Comparison of ENCODE assay signal across 26 mouse cellular contexts in genomic region chr5:111158266-111158665, GRCm38 (mm10).
DNase-seq lines count a peak whose midpoint lies in the region; ATAC-seq and TF ChIP-seq lines count a peak whose summit lies in the region.
"Had no signal": no experiment of that assay in that cellular context is flagged by ENCODE, and none has a peak within 500 bp of the region (broad histone marks: within the 10 kb centered on the region; RNA-seq: fewer than 3 reads in every experiment).

No protein-coding gene starts in this region.

- DNase-seq in cerebellum, postnatal 25 days, result peak; percentile 29 to 37
- no peak for DNase-seq in cerebellum, postnatal 4 days (ENCODE audit: low spot score in 2 of 2)
- DNase-seq in heart, embryonic 10.5 days (ENCODE audit: low spot score), result no peak
- DNase-seq in heart, adult 2 months, result no peak
- DNase-seq in brain, adult 2 months (ENCODE audit: low read depth, low spot score), result peak; percentile 54
- DNase-seq: adrenal gland, adult 2 months; adrenal gland, postnatal 14 days; cerebellum, adult 9-11 months; embryo, embryonic 11 days; gastrocnemius, postnatal 10 days; gastrocnemius, postnatal 36 days; heart, postnatal 10 days; heart, postnatal 36 days; kidney, adult 11 months had no signal

- no peak for TF ChIP-seq CTCF in heart, adult 2 months (IDR thresholded peaks at IDR 0.05)

- H3K9ac ChIP-seq in heart, adult 2 months (ENCODE audit: low read depth, low read length), result no peak overlapping the region
- H3K9ac ChIP-seq in neural tube, embryonic 15.5 days (replicated peaks), result no peak overlapping the region
- H3K9ac ChIP-seq: embryonic facial prominence, embryonic 13.5 days; heart, embryonic 12.5 days; heart, embryonic 15.5 days; hindbrain, embryonic 13.5 days; intestine, embryonic 15.5 days had no signal

- H3K4me2 ChIP-seq in neural tube, embryonic 15.5 days, result no peak overlapping the region
- H3K4me2 ChIP-seq: embryonic facial prominence, embryonic 13.5 days; heart, embryonic 12.5 days; heart, embryonic 15.5 days; hindbrain, embryonic 13.5 days; intestine, embryonic 15.5 days had no signal

- intact Hi-C loops in heart, adult 2 months (cut with DNase I), result loop anchor here (5.0 kb wide), 2 partner anchors 41 to 176 kb away; no protein-coding TSS in a partner anchor

- H3K4me1 ChIP-seq in heart, embryonic 10.5 days, result peaks cover 66% of the 10 kb centered on the region
- peaks cover 26% of the 10 kb centered on the region for H3K4me1 ChIP-seq in heart, adult 2 months (ENCODE audit: control insufficient read depth, insufficient read depth, low read length)
- peaks cover 73% of the 10 kb centered on the region for H3K4me1 ChIP-seq in neural tube, embryonic 15.5 days

- TF ChIP-seq EP300 in heart, adult 2 months (IDR thresholded peaks at IDR 0.05; ENCODE audit: insufficient read depth, low read depth, low read length), result no peak

- H3K27me3 ChIP-seq in heart, embryonic 10.5 days (ENCODE audit: insufficient read depth, poor library complexity, severe bottlenecking), result peaks cover 35% of the 10 kb centered on the region
- H3K27me3 ChIP-seq in heart, adult 2 months (ENCODE audit: control insufficient read depth, insufficient read depth, low read length), result no peaks in the 10 kb centered on the region
- no peaks in the 10 kb centered on the region for H3K27me3 ChIP-seq in neural tube, embryonic 15.5 days (replicated peaks)
- H3K27me3 ChIP-seq: embryonic facial prominence, embryonic 13.5 days; hindbrain, embryonic 13.5 days; intestine, embryonic 15.5 days had no signal

- H3K36me3 ChIP-seq in heart, embryonic 10.5 days, result no peaks in the 10 kb centered on the region
- H3K36me3 ChIP-seq in heart, adult 2 months (ENCODE audit: control insufficient read depth, insufficient read depth, low read length), result no peaks in the 10 kb centered on the region
- H3K36me3 ChIP-seq in neural tube, embryonic 15.5 days, result no peaks in the 10 kb centered on the region
- H3K36me3 ChIP-seq: embryonic facial prominence, embryonic 10.5 days; embryonic facial prominence, embryonic 13.5 days; heart, embryonic 12.5 days; heart, embryonic 15.5 days; hindbrain, embryonic 10.5 days; hindbrain, embryonic 13.5 days; intestine, embryonic 15.5 days had no signal

- 0 out of 2 replicates have a peak overlapping the region, but pooled peaks have one; percentile 12 for H3K27ac ChIP-seq in heart, embryonic 10.5 days
- H3K27ac ChIP-seq in heart, adult 2 months, result no peak overlapping the region
- no peak overlapping the region for H3K27ac ChIP-seq in neural tube, embryonic 15.5 days (replicated peaks)
- H3K27ac ChIP-seq: embryonic facial prominence, embryonic 13.5 days; heart, embryonic 15.5 days; intestine, embryonic 15.5 days had no signal

- 76% methylated on average over 9 of the region's 9 CpGs for WGBS in heart, embryonic 10.5 days
- WGBS in heart, adult 2 months, result 89% methylated on average over 9 of the region's 9 CpGs
- WGBS in neural tube, embryonic 15.5 days, result 78% methylated on average over 9 of the region's 9 CpGs

- H3K4me3 ChIP-seq in heart, embryonic 10.5 days, result no peak overlapping the region
- H3K4me3 ChIP-seq in heart, adult 2 months, result no peak overlapping the region
- H3K4me3 ChIP-seq in neural tube, embryonic 15.5 days (replicated peaks), result no peak overlapping the region
- H3K4me3 ChIP-seq: embryonic facial prominence, embryonic 10.5 days; embryonic facial prominence, embryonic 13.5 days; erythroblast, embryonic 14.5 days; heart, embryonic 12.5 days; heart, embryonic 15.5 days; hindbrain, embryonic 10.5 days; hindbrain, embryonic 13.5 days; intestine, embryonic 15.5 days had no signal

- no peak for TF ChIP-seq POLR2A in heart, adult 2 months (IDR thresholded peaks at IDR 0.05; ENCODE audit: insufficient read depth, low read depth, low read length)

- no peaks in the 10 kb centered on the region for H3K79me2 ChIP-seq in heart, adult 2 months (replicated peaks; ENCODE audit: control insufficient read depth, insufficient read depth, low read length)

- H3K9me3 ChIP-seq in heart, embryonic 10.5 days, result no peaks in the 10 kb centered on the region
- H3K9me3 ChIP-seq in neural tube, embryonic 15.5 days (replicated peaks), result no peaks in the 10 kb centered on the region
- H3K9me3 ChIP-seq: embryonic facial prominence, embryonic 10.5 days; embryonic facial prominence, embryonic 13.5 days; heart, embryonic 12.5 days; heart, embryonic 15.5 days; hindbrain, embryonic 10.5 days; hindbrain, embryonic 13.5 days; intestine, embryonic 15.5 days had no signal

- no peak for ATAC-seq in neural tube, embryonic 15.5 days (ENCODE audit: low FRiP score)
- ATAC-seq: CD4-positive, CD25-positive, alpha-beta regulatory T cell, adult 4 months; forebrain, embryonic 14.5 days; hindbrain, embryonic 16.5 days; intestine, embryonic 15.5 days had no signal

Comparison
In these comparisons a context has a peak if more than half of its experiments do, and no peak if none do; other contexts are left out.
1. DNase-seq: peak in cerebellum, postnatal 25 days (2 of 2) and brain, adult 2 months (single experiment); none in cerebellum, postnatal 4 days (0 of 2), heart, embryonic 10.5 days (single experiment) and heart, adult 2 months (0 of 2).